Mouse (Mus musculus) heart, postnatal 0 days (tissue): Measurements from ENCODE around the gene Pmm1.

Experiments used
- CTCF ChIP-seq: IDR thresholded peaks from 2 replicates; pipeline ENCODE4 v1.5.1; 2016; ENCODE audit warnings: antibody characterized with exemption, control low read depth, low read depth
- EP300 ChIP-seq: IDR thresholded peaks from 2 replicates; pipeline ENCODE4 v1.6.1; 2016; ENCODE audit warnings: antibody characterized with exemption, low read depth

DNA sequence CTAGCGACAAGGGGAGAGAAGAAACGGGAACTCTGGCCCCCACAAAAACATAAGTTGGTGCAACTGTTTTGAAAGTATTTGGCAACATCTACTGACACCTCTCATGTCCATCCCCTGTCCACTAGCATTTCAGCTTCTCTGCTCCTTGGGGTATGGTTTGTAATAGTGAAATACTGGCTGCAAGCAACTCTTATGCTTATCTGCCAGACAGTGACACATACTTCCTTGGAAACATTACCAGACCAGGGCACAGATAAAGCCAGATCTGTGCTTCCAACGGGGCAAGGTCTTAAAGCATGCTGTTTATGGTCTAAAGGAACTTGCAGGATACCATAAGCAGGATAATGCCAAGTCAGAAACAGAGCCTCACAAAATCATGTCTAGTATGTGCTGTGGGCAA is 1.8 kb downstream of the Pmm1 start:
- no peak for TF ChIP-seq CTCF
- no peak for TF ChIP-seq EP300
